Comparison of ENCODE assay signal across 16 mouse cellular contexts in genomic region chr14:25562909-25563308, GRCm38 (mm10).
A peak's percentile ranks its signal among the peaks of the same experiment; 100 is the strongest.
DNase-seq lines count a peak whose midpoint lies in the region; ATAC-seq lines count a peak whose summit lies in the region.
"Had no signal": no experiment of that assay in that cellular context is flagged by ENCODE, and none has a peak within 500 bp of the region (broad histone marks: within the 10 kb centered on the region; RNA-seq: fewer than 3 reads in every experiment).

No protein-coding gene starts in this region.

- no peaks in the 10 kb centered on the region for H3K9me3 ChIP-seq in heart, embryonic 10.5 days
- no peaks in the 10 kb centered on the region for H3K9me3 ChIP-seq in hindbrain, embryonic 10.5 days
- no peaks in the 10 kb centered on the region for H3K9me3 ChIP-seq in hindbrain, embryonic 11.5 days (ENCODE audit: control insufficient read depth, low read length)
- no peaks in the 10 kb centered on the region for H3K9me3 ChIP-seq in neural tube, embryonic 13.5 days
- H3K9me3 ChIP-seq in neural tube, embryonic 15.5 days (replicated peaks), result no peaks in the 10 kb centered on the region

- no peak for DNase-seq in heart, embryonic 10.5 days (ENCODE audit: low spot score)
- DNase-seq in heart, postnatal 14 days, result no peak
- DNase-seq in hindbrain, embryonic 10.5 days (ENCODE audit: low spot score), result no peak
- DNase-seq in hindbrain, embryonic 11.5 days (ENCODE audit: low spot score), result no peak
- no peak for DNase-seq in neural tube, embryonic 10.5 days (ENCODE audit: extremely low spot score, low spot score)
- DNase-seq in urinary bladder, postnatal 14 days (ENCODE audit: low spot score), result no peak
- DNase-seq: cerebellum, adult 11-12 months; forebrain, postnatal 0 days; kidney, adult 2 months; kidney, postnatal 25 days; layer of hippocampus, adult 9-11 months; lung, embryonic 14.5 days; thymus, postnatal 36 days had no signal

- no peak overlapping the region for H3K4me3 ChIP-seq in heart, embryonic 10.5 days
- no peak overlapping the region for H3K4me3 ChIP-seq in hindbrain, embryonic 10.5 days
- no peak overlapping the region for H3K4me3 ChIP-seq in hindbrain, embryonic 11.5 days (ENCODE audit: low read depth, low read length)
- no peak overlapping the region for H3K4me3 ChIP-seq in neural tube, embryonic 13.5 days
- no peak overlapping the region for H3K4me3 ChIP-seq in neural tube, embryonic 15.5 days (replicated peaks)

- no peak overlapping the region for H3K9ac ChIP-seq in hindbrain, embryonic 11.5 days (ENCODE audit: low read depth, low read length)
- 0 out of 2 replicates have a peak overlapping the region, but pooled peaks have one; percentile 8 for H3K9ac ChIP-seq in neural tube, embryonic 13.5 days
- no peak overlapping the region for H3K9ac ChIP-seq in neural tube, embryonic 15.5 days (replicated peaks)
- H3K9ac ChIP-seq: forebrain, postnatal 0 days; lung, embryonic 14.5 days had no signal

- WGBS in heart, embryonic 10.5 days, result 74% methylated on average over 7 of the region's 7 CpGs
- WGBS in hindbrain, embryonic 10.5 days, result 84% methylated on average over 7 of the region's 7 CpGs
- WGBS in hindbrain, embryonic 11.5 days, result 85% methylated on average over 7 of the region's 7 CpGs
- 71% methylated on average over 7 of the region's 7 CpGs for WGBS in neural tube, embryonic 13.5 days
- WGBS in neural tube, embryonic 15.5 days, result 66% methylated on average over 7 of the region's 7 CpGs

- ATAC-seq in hindbrain, embryonic 11.5 days (ENCODE audit: low FRiP score), result no peak
- ATAC-seq in neural tube, embryonic 13.5 days (ENCODE audit: low read depth), result no peak
- no peak for ATAC-seq in neural tube, embryonic 15.5 days (ENCODE audit: low FRiP score)
- ATAC-seq: forebrain, postnatal 0 days had no signal

- intact Hi-C loops in heart, postnatal 14 days (cut with DNase I), result no loop called here

- H3K27ac ChIP-seq in heart, embryonic 10.5 days, result peak overlapping the region; percentile 80; the same call in 1 of the 2 replicates
- peak overlapping the region; percentile 54; the same call in 1 of the 2 replicates for H3K27ac ChIP-seq in hindbrain, embryonic 10.5 days
- H3K27ac ChIP-seq in hindbrain, embryonic 11.5 days (ENCODE audit: low read depth, low read length), result no peak overlapping the region
- H3K27ac ChIP-seq in neural tube, embryonic 13.5 days (replicated peaks), result peak overlapping the region; percentile 29
- peak overlapping the region; percentile 20; the same call in 1 of the 2 replicates for H3K27ac ChIP-seq in neural tube, embryonic 15.5 days (replicated peaks)

- peaks cover 35% of the 10 kb centered on the region for H3K36me3 ChIP-seq in heart, embryonic 10.5 days
- H3K36me3 ChIP-seq in hindbrain, embryonic 10.5 days, result peaks cover 65% of the 10 kb centered on the region
- H3K36me3 ChIP-seq in hindbrain, embryonic 11.5 days (ENCODE audit: control insufficient read depth, insufficient read depth, low read length), result no peaks in the 10 kb centered on the region
- no peaks in the 10 kb centered on the region for H3K36me3 ChIP-seq in neural tube, embryonic 13.5 days
- H3K36me3 ChIP-seq in neural tube, embryonic 15.5 days, result no peaks in the 10 kb centered on the region

- H3K4me1 ChIP-seq in heart, embryonic 10.5 days, result peaks cover 96% of the 10 kb centered on the region
- peaks cover 66% of the 10 kb centered on the region for H3K4me1 ChIP-seq in hindbrain, embryonic 10.5 days (replicated peaks)
- H3K4me1 ChIP-seq in hindbrain, embryonic 11.5 days (replicated peaks; ENCODE audit: control insufficient read depth, insufficient read depth, low read length), result peaks cover 3% of the 10 kb centered on the region; the same call in 1 of the 2 replicates
- H3K4me1 ChIP-seq in neural tube, embryonic 13.5 days (replicated peaks), result peaks cover 66% of the 10 kb centered on the region
- H3K4me1 ChIP-seq in neural tube, embryonic 15.5 days, result peaks cover 70% of the 10 kb centered on the region

- H3K27me3 ChIP-seq in heart, embryonic 10.5 days (ENCODE audit: insufficient read depth, poor library complexity, severe bottlenecking), result no peaks in the 10 kb centered on the region
- no peaks in the 10 kb centered on the region for H3K27me3 ChIP-seq in hindbrain, embryonic 10.5 days (ENCODE audit: insufficient read depth, poor library complexity, severe bottlenecking)
- H3K27me3 ChIP-seq in hindbrain, embryonic 11.5 days (ENCODE audit: control insufficient read depth, insufficient read depth, low read length), result no peaks in the 10 kb centered on the region
- H3K27me3 ChIP-seq in neural tube, embryonic 13.5 days, result no peaks in the 10 kb centered on the region
- no peaks in the 10 kb centered on the region for H3K27me3 ChIP-seq in neural tube, embryonic 15.5 days (replicated peaks)

- H3K4me2 ChIP-seq in hindbrain, embryonic 11.5 days (replicated peaks; ENCODE audit: low read depth, low read length), result no peak overlapping the region
- no peak overlapping the region for H3K4me2 ChIP-seq in neural tube, embryonic 13.5 days
- H3K4me2 ChIP-seq in neural tube, embryonic 15.5 days, result no peak overlapping the region
- H3K4me2 ChIP-seq: liver, embryonic 11.5 days; lung, embryonic 14.5 days had no signal
